Mouse (Mus musculus): ENCODE data around the gene Olfr566. TPM values are rescaled to one million over a fixed set of nuclear protein-coding genes. Genes with fewer than 3 reads are reported as not detected.

Gene Olfr566
- polyA plus RNA-seq (2014; fragmentation: Illumina TruSeq; extraction: RNeasy Lipid Tissue Mini Kit (QIAGEN cat#74804); ENCODE audit: low read depth, low replicate concordance): not detected

DNA sequence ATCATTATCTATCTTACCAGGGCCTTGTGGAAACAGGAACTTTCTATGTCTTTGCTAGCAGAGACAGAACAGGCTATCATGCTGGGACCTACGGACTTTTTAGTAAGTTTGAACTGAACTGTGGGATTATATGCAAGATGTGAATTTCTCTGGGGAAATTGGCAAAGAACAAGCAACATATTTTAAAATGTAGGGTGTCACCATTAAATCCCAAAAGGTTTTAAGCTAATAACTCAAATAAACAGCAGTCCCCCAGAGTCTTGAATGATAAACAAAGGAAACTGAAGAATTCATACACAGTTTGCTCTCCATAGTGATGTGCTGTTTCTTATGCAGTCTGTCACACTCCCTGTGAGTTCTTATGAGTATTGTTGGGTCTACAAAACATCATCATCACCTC is at the start of gene Olfr566:
Gene Olfr566 (minus strand): TSS at position 101 of the 400 bp plus-strand sequence.

DNA sequence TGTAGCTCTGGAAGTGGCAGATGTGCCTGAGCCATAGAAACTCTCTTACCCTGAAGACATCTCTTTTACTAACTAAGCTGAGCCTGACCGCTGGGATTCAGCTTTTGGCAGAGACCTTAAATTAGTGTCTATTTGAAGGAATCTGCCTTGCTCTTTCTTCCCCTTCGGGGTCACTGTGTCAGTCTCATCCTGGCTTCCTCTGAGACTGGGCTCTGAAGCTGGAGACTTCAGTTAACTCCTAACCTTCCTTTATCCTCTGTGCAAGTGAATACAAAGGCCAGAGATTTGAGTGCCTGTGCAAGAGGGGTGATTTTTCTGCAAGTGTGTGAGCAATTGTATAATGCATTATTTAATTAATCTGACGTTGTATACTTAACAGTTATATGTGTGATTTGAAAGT is 32.2 kb upstream of the Olfr566 start, which contains the start of gene Olfr569:
Gene Olfr569 (minus strand): TSS at position 101 of the 400 bp plus-strand sequence.

DNA sequence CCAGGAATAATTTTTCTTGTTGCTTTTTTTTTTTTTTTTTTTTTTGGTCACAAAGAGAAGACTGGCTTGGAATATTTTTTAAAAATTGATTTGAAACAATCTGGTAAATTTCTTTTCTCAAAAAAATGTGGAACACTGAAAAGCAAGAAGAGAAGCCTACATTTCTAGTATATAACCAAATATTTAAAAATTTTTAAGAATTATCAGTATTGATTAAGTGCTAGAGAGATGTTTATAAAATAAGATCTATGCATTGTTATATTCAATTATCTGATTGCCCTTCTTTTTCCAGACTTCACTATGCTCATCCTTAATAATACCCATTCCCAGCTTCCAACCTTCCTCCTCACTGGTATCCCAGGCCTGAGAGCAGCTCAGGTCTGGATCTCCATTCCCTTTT is 18.3 kb upstream of the Olfr566 start, which contains the start of gene Olfr568:
Gene Olfr568 (plus strand): TSS at position 301 of the 400 bp plus-strand sequence.

Other genes starting within 250 kb of the Olfr566 start
- gene Olfr553, start 240.5 kb downstream of the Olfr566 start, polyA plus RNA-seq (2014; fragmentation: Illumina TruSeq; extraction: RNeasy Lipid Tissue Mini Kit (QIAGEN cat#74804); ENCODE audit: low read depth, low replicate concordance): not detected
- not detected for gene Olfr554, start 220.3 kb downstream of the Olfr566 start, polyA plus RNA-seq (2014; fragmentation: Illumina TruSeq; extraction: RNeasy Lipid Tissue Mini Kit (QIAGEN cat#74804); ENCODE audit: low read depth, low replicate concordance)
- not detected for gene Olfr555, start 199.9 kb downstream of the Olfr566 start, polyA plus RNA-seq (2014; fragmentation: Illumina TruSeq; extraction: RNeasy Lipid Tissue Mini Kit (QIAGEN cat#74804); ENCODE audit: low read depth, low replicate concordance)
- not detected for gene Olfr556, start 193.9 kb downstream of the Olfr566 start, polyA plus RNA-seq (2014; fragmentation: Illumina TruSeq; extraction: RNeasy Lipid Tissue Mini Kit (QIAGEN cat#74804); ENCODE audit: low read depth, low replicate concordance)
- 5.0 TPM for gene Trim68, start 171.4 kb downstream of the Olfr566 start, polyA plus RNA-seq (2014; fragmentation: Illumina TruSeq; extraction: RNeasy Lipid Tissue Mini Kit (QIAGEN cat#74804); ENCODE audit: low read depth, low replicate concordance)
- gene Olfr557, start 162.9 kb downstream of the Olfr566 start, polyA plus RNA-seq (2014; fragmentation: Illumina TruSeq; extraction: RNeasy Lipid Tissue Mini Kit (QIAGEN cat#74804); ENCODE audit: low read depth, low replicate concordance): not detected
- gene Olfr558, start 156.6 kb downstream of the Olfr566 start, polyA plus RNA-seq (2014; fragmentation: Illumina TruSeq; extraction: RNeasy Lipid Tissue Mini Kit (QIAGEN cat#74804); ENCODE audit: low read depth, low replicate concordance): 5.7 TPM
- gene Olfr33, start 139.7 kb downstream of the Olfr566 start, polyA plus RNA-seq (2014; fragmentation: Illumina TruSeq; extraction: RNeasy Lipid Tissue Mini Kit (QIAGEN cat#74804); ENCODE audit: low read depth, low replicate concordance): not detected
- gene Olfr559, start 131.3 kb downstream of the Olfr566 start, polyA plus RNA-seq (2014; fragmentation: Illumina TruSeq; extraction: RNeasy Lipid Tissue Mini Kit (QIAGEN cat#74804); ENCODE audit: low read depth, low replicate concordance): not detected
- not detected for gene Olfr560, start 99.4 kb downstream of the Olfr566 start, polyA plus RNA-seq (2014; fragmentation: Illumina TruSeq; extraction: RNeasy Lipid Tissue Mini Kit (QIAGEN cat#74804); ENCODE audit: low read depth, low replicate concordance)
- 0.97 TPM for gene Olfr78, start 99.3 kb downstream of the Olfr566 start, polyA plus RNA-seq (2014; fragmentation: Illumina TruSeq; extraction: RNeasy Lipid Tissue Mini Kit (QIAGEN cat#74804); ENCODE audit: low read depth, low replicate concordance)
- not detected for gene Olfr561, start 87.5 kb downstream of the Olfr566 start, polyA plus RNA-seq (2014; fragmentation: Illumina TruSeq; extraction: RNeasy Lipid Tissue Mini Kit (QIAGEN cat#74804); ENCODE audit: low read depth, low replicate concordance)
- gene Olfr564, start 55.3 kb downstream of the Olfr566 start, polyA plus RNA-seq (2014; fragmentation: Illumina TruSeq; extraction: RNeasy Lipid Tissue Mini Kit (QIAGEN cat#74804); ENCODE audit: low read depth, low replicate concordance): not detected
- gene Olfr568, start 18.4 kb upstream of the Olfr566 start, polyA plus RNA-seq (2014; fragmentation: Illumina TruSeq; extraction: RNeasy Lipid Tissue Mini Kit (QIAGEN cat#74804); ENCODE audit: low read depth, low replicate concordance): not detected
- not detected for gene Olfr569, start 32.1 kb upstream of the Olfr566 start, polyA plus RNA-seq (2014; fragmentation: Illumina TruSeq; extraction: RNeasy Lipid Tissue Mini Kit (QIAGEN cat#74804); ENCODE audit: low read depth, low replicate concordance)
- gene Olfr570, start 35.8 kb upstream of the Olfr566 start, polyA plus RNA-seq (2014; fragmentation: Illumina TruSeq; extraction: RNeasy Lipid Tissue Mini Kit (QIAGEN cat#74804); ENCODE audit: low read depth, low replicate concordance): not detected
- not detected for gene Olfr571, start 58.8 kb upstream of the Olfr566 start, polyA plus RNA-seq (2014; fragmentation: Illumina TruSeq; extraction: RNeasy Lipid Tissue Mini Kit (QIAGEN cat#74804); ENCODE audit: low read depth, low replicate concordance)
- not detected for gene Olfr572, start 65.6 kb upstream of the Olfr566 start, polyA plus RNA-seq (2014; fragmentation: Illumina TruSeq; extraction: RNeasy Lipid Tissue Mini Kit (QIAGEN cat#74804); ENCODE audit: low read depth, low replicate concordance)
- not detected for gene Olfr573-ps1, start 83.8 kb upstream of the Olfr566 start, polyA plus RNA-seq (2014; fragmentation: Illumina TruSeq; extraction: RNeasy Lipid Tissue Mini Kit (QIAGEN cat#74804); ENCODE audit: low read depth, low replicate concordance)
- not detected for gene Olfr574, start 89.7 kb upstream of the Olfr566 start, polyA plus RNA-seq (2014; fragmentation: Illumina TruSeq; extraction: RNeasy Lipid Tissue Mini Kit (QIAGEN cat#74804); ENCODE audit: low read depth, low replicate concordance)
- gene Olfr575, start 100.0 kb upstream of the Olfr566 start, polyA plus RNA-seq (2014; fragmentation: Illumina TruSeq; extraction: RNeasy Lipid Tissue Mini Kit (QIAGEN cat#74804); ENCODE audit: low read depth, low replicate concordance): not detected
- not detected for gene Olfr576, start 103.9 kb upstream of the Olfr566 start, polyA plus RNA-seq (2014; fragmentation: Illumina TruSeq; extraction: RNeasy Lipid Tissue Mini Kit (QIAGEN cat#74804); ENCODE audit: low read depth, low replicate concordance)
- not detected for gene Olfr577, start 117.2 kb upstream of the Olfr566 start, polyA plus RNA-seq (2014; fragmentation: Illumina TruSeq; extraction: RNeasy Lipid Tissue Mini Kit (QIAGEN cat#74804); ENCODE audit: low read depth, low replicate concordance)
- gene Olfr578, start 130.6 kb upstream of the Olfr566 start, polyA plus RNA-seq (2014; fragmentation: Illumina TruSeq; extraction: RNeasy Lipid Tissue Mini Kit (QIAGEN cat#74804); ENCODE audit: low read depth, low replicate concordance): not detected
- gene Olfr582, start 179.3 kb upstream of the Olfr566 start, polyA plus RNA-seq (2014; fragmentation: Illumina TruSeq; extraction: RNeasy Lipid Tissue Mini Kit (QIAGEN cat#74804); ENCODE audit: low read depth, low replicate concordance): not detected
- gene Olfr583, start 192.5 kb upstream of the Olfr566 start, polyA plus RNA-seq (2014; fragmentation: Illumina TruSeq; extraction: RNeasy Lipid Tissue Mini Kit (QIAGEN cat#74804); ENCODE audit: low read depth, low replicate concordance): not detected
- not detected for gene Olfr584, start 223.1 kb upstream of the Olfr566 start, polyA plus RNA-seq (2014; fragmentation: Illumina TruSeq; extraction: RNeasy Lipid Tissue Mini Kit (QIAGEN cat#74804); ENCODE audit: low read depth, low replicate concordance)
- gene Olfr585, start 239.0 kb upstream of the Olfr566 start, polyA plus RNA-seq (2014; fragmentation: Illumina TruSeq; extraction: RNeasy Lipid Tissue Mini Kit (QIAGEN cat#74804); ENCODE audit: low read depth, low replicate concordance): not detected

Measured in kidney, adult 10 weeks (tissue).